9 mouse cellular contexts compared by ENCODE assay signal in the genomic region with DNA sequence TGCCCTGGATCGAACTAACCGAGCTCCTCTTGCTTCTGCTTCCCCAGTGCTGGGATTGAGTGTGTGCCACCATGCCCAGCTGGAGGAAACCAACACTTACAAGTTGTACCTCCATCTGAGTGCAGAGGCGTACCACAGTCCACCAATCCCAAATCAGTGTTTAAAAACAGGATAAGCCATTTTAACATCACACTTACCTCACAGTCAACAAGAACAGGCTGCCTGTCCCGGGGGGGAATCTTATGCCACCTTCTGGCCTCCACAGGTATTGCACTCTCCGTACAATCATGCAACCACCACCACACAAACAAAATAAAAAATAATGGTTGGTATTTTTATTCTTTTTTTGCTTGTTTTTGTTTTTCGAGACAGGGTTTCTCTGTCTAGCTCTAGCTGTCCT. TPM values are rescaled to one million over a fixed set of nuclear protein-coding genes. Genes with fewer than 3 reads are reported as not detected.
DNase-seq lines count a peak whose midpoint lies in the region; ATAC-seq and TF ChIP-seq lines count a peak whose summit lies in the region.
"Had no signal": no experiment of that assay in that cellular context is flagged by ENCODE, and none has a peak within 500 bp of the region (broad histone marks: within the 10 kb centered on the region; RNA-seq: fewer than 3 reads in every experiment).

No protein-coding gene starts in this region.

- H3K9me3 ChIP-seq in heart, embryonic 10.5 days: no peaks in the 10 kb centered on the region

- no peaks in the 10 kb centered on the region for H3K27me3 ChIP-seq in heart, embryonic 10.5 days (ENCODE audit: insufficient read depth, poor library complexity, severe bottlenecking)
- H3K27me3 ChIP-seq in spleen, adult 2 months (ENCODE audit: control insufficient read depth, insufficient read depth, low read length): no peaks in the 10 kb centered on the region
- H3K27me3 ChIP-seq: limb, embryonic 13.5 days had no signal

- peak; percentile 42 for DNase-seq in heart, adult 8-10 months (ENCODE audit: low spot score)
- no peak for DNase-seq in heart, embryonic 10.5 days (ENCODE audit: low spot score)
- DNase-seq in urinary bladder, postnatal 14 days (ENCODE audit: low spot score): peak; percentile 37
- no peak for DNase-seq in urinary bladder, postnatal 36 days (ENCODE audit: low spot score in 2 of 2)
- DNase-seq in kidney, postnatal 25 days: peak; percentile 43 to 58
- DNase-seq in spleen, adult 2 months (ENCODE audit: low read depth in 1 of 2, low spot score in 2 of 2): no peak
- no peak for DNase-seq in left cerebral cortex, adult 11 months (ENCODE audit: low spot score)

- peak; percentile 42; the same call in 1 of the 2 replicates for TF ChIP-seq CTCF in spleen, adult 2 months (IDR thresholded peaks at IDR 0.05; ENCODE audit: extremely low read depth, insufficient read depth, insufficient read length, insufficient replicate concordance)

- no peak for TF ChIP-seq POLR2A in spleen, adult 2 months (IDR thresholded peaks at IDR 0.05; ENCODE audit: low read depth, low read length)

- peak; percentile 74; the same call in 1 of the 2 replicates for ATAC-seq in common myeloid progenitor, adult 5-6 weeks (replicated peaks; ENCODE audit: low read depth, poor library complexity, severe bottlenecking)

- no peaks in the 10 kb centered on the region for H3K4me1 ChIP-seq in heart, embryonic 10.5 days
- no peaks in the 10 kb centered on the region for H3K4me1 ChIP-seq in spleen, adult 2 months (ENCODE audit: control insufficient read depth, insufficient read depth, insufficient read length)
- H3K4me1 ChIP-seq: limb, embryonic 13.5 days had no signal

- H3K4me3 ChIP-seq in heart, embryonic 10.5 days: no peak overlapping the region
- no peak overlapping the region for H3K4me3 ChIP-seq in spleen, adult 2 months (ENCODE audit: extremely low read depth, insufficient read depth, insufficient read length)
- H3K4me3 ChIP-seq: limb, embryonic 13.5 days had no signal

- H3K36me3 ChIP-seq in heart, embryonic 10.5 days: peaks cover 47% of the 10 kb centered on the region
- peaks cover 27% of the 10 kb centered on the region for H3K36me3 ChIP-seq in spleen, adult 2 months (ENCODE audit: control insufficient read depth, insufficient read depth, low read length)

- WGBS in heart, embryonic 10.5 days: 79% methylated on average over 6 of the region's 6 CpGs
- WGBS in spleen, adult 2 months: 83% methylated on average over 6 of the region's 6 CpGs

- H3K27ac ChIP-seq in heart, embryonic 10.5 days: no peak overlapping the region
- no peak overlapping the region for H3K27ac ChIP-seq in spleen, adult 2 months (ENCODE audit: insufficient read depth, low read length)
- H3K27ac ChIP-seq: limb, embryonic 13.5 days had no signal

RNA-seq across cellular contexts. Expression of a gene that starts 50.0 kb away (rescaled TPM):
- total RNA-seq in heart, adult 8-10 months (2022): 100 to 1,000 TPM in 2 of 4 experiments, 10 to 100 TPM in 2; 96.2 to 109 (median 103) TPM
- 37.6 and 39.3 TPM in 2 replicates for polyA plus RNA-seq in heart, embryonic 10.5 days (2016; fragmentation: Nextera tagmentation; extraction: Ambion mirVana)
- total RNA-seq in common myeloid progenitor, adult 5-6 weeks (2017): 72.2 and 76.2 TPM in 2 replicates
- polyA plus RNA-seq in spleen, adult 2 months (2012; rRNA removed): 7.1 and 8.4 TPM in 2 replicates

RNA-seq across cellular contexts. Expression of a gene that starts 50.9 kb away (rescaled TPM):
- total RNA-seq in heart, adult 8-10 months (2022): 10 to 100 TPM; 53.3 to 65.5 (median 58.8) TPM
- polyA plus RNA-seq in heart, embryonic 10.5 days (2016; fragmentation: Nextera tagmentation; extraction: Ambion mirVana): 34.9 and 36.2 TPM in 2 replicates
- total RNA-seq in common myeloid progenitor, adult 5-6 weeks (2017): 22.6 and 30.6 TPM in 2 replicates
- 4.6 and 4.9 TPM in 2 replicates for polyA plus RNA-seq in spleen, adult 2 months (2012; rRNA removed)

Comparison
In these comparisons a context has a peak if more than half of its experiments do, and no peak if none do; other contexts are left out.
1. DNase-seq: peak in heart, adult 8-10 months (single experiment), urinary bladder, postnatal 14 days (single experiment) and kidney, postnatal 25 days (2 of 2); none in heart, embryonic 10.5 days (single experiment), urinary bladder, postnatal 36 days (0 of 2), spleen, adult 2 months (0 of 2) and left cerebral cortex, adult 11 months (single experiment).